Mouse (Mus musculus) layer of hippocampus, postnatal 36 days (tissue): ENCODE measurements at regions not wholly inside any gene's neighbourhood (a gene's known extent, or its start where the extent isn't known, plus 50 kb on each side); places are given as distances from the start of the nearest gene placed in this dataset.

Source experiments
- DNase-seq, 2 experiments: peaks; one replicate each; pipeline ENCODE4 v3.0.0; 2022

DNA sequence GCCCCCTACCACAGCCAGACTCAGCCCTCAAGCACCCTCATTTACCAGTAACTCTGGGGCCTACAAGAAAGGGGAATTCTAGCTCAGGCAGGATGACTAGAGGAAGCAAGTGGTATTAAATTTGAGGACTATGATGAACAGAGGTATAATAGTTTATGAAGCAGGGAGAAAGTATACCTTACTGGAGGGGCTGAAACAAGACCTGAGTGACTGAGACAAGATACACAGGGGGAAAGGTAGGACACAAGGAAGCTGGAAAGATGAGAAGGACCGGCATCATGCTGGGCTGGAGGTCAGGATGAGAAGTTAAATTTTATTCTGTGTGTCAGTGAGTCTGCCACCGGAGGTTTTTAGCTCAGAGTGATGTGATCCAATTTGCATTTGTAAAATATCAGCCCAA, 417.2 kb upstream of the Smim15 start:
- no peak for DNase-seq

DNA sequence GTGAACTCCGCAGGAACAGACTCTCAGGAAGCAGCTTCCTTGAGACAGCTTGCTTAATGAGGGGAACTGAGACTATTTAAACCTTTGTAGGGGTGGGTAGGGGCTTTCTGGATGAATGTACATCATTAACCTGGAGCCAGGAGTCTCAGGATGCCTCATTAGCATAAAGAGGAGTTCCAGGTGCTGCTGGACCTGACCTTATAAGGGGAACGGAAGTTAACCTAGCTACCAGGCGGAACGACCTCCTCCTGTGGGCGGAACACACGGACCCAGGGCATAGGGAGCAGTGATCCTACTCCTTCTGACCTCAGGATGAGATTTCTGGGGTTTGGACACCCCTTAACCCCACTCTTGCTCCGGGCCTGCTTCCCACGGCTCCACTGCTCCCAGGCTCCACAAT, 417.6 kb upstream of the Smim15 start:
- DNase-seq, result no peak

DNA sequence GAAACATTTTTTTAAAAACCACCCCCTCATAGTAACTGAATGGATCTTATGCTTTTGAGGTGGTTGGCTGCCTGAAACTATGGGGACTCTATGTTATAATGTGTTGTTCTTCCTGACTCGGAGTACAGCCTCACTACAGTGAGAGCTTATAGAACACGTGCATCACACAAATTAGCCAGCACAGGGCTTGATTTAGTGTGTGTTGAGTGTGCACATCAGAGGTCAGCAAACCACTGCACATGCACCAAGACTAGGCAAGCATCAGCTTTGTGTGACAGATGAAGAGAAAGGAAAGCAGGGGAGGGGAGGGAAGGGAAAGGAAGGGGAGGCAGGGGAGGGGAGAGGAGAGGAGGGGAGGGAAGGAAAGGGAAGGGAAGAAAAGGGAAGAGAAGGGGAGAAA, 422.9 kb upstream of the Smim15 start:
- no peak for DNase-seq

DNA sequence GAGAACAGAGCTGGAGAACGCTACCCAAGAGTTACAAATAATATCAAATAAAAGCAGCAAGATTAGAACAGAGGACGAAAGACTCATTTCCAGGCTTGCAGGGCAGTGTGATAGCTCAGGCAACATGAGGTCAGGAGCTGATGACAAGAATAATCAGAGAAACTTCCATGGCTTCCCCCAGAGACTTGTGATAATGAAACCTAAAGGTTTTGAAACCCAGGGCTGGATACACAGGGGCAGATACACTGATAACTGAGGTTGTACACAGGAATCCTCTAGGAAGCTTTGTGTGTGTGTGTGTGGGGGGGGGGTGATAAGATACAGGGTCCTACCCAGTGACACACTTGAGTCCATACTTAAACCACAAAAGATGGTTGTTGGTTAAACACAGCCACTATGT, 423.4 kb upstream of the Smim15 start:
- no peak for DNase-seq

GRCm38 (mm10) chr13:107620210-107620609, 424.0 kb upstream of the Smim15 start:
- no peak for DNase-seq

DNA sequence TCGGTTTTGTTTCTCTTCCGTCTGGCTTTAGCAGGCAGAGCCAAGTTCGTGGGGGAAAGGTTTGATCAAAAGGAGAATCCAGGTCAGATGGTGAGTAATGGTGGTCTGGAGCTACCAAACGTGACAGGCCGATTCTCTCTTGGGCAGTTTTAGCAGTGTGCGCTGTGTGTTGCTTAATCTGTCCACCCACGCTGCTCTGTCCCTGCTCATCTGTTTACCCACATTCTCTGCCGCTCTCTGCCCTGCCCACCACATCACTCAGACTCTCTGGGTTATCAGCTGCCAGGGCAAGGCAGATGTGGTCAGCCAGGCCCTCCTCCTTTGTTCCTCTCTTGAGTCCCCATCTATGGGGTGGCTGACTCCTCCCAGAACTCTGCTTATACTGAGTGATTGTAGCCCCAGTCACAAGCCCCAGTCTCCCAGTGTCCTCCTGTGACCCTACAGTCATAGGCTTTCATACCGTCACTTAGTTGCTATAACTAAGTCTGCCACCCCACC, 424.8 kb upstream of the Smim15 start:
- no peak for DNase-seq

DNA sequence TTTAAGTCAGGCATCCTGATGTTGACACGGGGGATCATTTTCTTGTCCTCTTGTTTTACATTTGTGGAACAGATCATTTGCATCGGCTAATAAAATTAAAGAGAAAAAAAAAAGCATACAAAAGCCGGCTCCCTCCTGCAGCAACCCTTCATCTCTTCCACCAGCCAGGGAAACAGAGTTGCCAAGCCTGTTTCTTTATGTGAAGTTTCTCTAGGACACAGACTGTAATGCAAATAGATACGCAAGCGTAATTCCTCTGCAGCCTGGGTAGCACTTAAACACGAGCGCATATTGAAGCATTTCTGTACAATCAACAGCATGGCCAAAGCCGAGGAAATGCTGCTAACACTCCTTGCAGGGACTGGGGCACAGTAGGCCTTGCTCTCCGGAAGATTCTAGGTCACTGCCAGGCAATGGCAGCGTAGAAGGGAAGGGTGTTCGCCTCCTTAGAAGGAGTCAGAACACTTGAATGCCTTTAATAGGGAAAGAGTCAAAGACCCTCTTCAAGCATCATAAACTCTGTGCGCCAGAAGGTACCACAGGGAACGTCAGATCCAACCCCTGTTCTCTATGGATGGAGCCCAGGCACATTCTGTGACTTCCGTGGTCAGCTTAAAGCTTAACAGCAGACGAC, 425.3 kb upstream of the Smim15 start:
- DNase-seq, result no peak

DNA sequence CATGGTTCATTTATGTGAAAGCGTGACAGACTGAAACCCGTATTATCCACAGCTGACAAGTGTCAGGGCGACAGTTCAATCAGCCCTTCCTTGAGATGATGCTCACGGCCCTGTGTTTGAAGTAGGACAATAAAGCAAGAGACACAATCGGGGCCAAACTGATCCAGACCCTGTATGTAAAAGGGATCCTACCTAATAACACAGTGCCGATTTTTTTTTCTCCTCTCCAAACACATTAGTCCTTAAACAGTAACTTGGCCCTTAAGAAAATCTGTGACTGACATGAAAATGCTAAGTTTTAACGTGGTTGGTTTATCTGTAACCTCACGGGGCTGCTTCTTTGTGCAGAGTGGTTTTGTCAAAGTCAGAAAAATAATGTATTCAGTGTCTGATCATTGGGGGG, 425.9 kb upstream of the Smim15 start:
- no peak for DNase-seq

DNA sequence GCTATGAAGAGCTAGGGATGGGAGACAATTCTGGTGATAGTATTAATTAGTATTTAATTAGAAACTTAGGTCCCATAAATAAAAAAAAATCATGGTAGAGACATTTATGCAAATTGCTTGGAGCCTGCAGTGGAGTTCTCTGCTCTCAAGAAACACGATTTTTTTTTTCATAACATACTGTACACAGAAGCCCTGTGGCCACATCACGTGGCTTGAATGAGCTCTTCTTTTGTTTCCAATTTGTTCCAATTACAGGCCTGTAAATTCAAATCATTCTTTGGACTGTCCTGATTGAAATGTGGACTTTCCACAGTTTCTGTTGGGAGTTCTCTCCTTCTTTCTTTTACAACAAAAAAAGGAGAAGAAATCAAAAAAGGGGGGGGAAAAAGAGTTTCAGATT, 426.7 kb upstream of the Smim15 start:
- no peak for DNase-seq

GRCm38 (mm10) chr13:107616775-107617174, 427.5 kb upstream of the Smim15 start:
- no peak for DNase-seq

DNA sequence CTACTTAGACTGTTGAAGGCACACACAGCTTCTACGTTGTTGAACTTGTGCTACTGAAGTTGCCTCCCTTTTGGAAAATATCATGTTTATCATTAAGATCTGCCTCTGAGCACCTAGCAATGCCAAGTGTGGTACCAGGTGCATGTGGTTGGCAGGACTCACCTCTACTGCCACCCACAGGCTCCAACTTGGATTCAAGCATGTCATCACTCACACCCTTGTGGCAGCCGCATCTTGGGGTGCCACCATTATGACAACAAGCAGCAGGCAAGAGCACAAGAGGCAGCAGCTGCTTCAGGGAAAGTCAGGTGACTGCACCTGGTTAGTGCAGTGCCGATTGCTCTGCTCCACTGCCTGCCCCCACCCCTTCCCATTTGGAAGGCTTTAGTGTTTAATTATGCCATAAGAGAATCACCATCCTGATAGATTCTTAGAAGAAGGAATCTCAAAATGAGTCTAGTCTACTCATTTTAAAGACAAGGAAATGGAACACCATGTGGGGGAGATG, 435.2 kb upstream of the Smim15 start:
- DNase-seq, result no peak

- DNase-seq, result no peak
Measured at GRCm38 (mm10) chr13:107607294-107607693, 437.0 kb upstream of the Smim15 start.

DNA sequence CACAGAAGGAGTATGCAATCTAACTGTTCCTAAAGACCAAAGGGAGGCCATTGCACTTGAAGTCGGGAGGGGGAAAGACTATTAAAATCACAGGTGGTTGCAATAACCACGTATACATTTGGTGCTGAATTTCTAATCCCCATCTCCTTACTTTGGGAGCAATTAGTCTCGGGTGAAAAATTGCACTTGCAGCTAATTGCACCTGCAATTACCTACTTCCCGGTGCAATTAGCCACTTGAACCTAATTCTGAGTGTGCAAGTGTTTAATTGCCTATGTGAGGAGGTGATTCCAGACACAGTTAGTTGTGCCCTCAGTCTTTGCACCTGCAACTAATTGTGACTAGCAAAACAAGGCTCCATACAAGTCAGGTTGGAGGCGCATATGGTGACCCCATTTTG, 442.1 kb upstream of the Smim15 start:
- no peak for DNase-seq

DNA sequence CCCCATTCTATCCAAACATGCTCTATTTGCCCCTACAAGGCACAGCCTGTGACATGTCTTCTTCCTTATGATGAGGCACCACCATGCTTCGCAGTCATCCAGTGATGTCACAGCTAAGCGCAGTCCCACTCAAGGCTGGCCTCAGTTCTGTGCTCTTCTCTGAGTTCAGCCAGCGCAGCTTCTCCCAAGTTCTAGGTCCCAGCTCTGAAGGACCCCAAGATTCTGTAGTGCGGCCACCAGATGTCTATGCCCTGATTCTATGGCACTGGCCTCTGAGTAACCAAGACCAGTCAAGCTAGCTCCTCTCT, 443.2 kb upstream of the Smim15 start:
- DNase-seq, result no peak

DNA sequence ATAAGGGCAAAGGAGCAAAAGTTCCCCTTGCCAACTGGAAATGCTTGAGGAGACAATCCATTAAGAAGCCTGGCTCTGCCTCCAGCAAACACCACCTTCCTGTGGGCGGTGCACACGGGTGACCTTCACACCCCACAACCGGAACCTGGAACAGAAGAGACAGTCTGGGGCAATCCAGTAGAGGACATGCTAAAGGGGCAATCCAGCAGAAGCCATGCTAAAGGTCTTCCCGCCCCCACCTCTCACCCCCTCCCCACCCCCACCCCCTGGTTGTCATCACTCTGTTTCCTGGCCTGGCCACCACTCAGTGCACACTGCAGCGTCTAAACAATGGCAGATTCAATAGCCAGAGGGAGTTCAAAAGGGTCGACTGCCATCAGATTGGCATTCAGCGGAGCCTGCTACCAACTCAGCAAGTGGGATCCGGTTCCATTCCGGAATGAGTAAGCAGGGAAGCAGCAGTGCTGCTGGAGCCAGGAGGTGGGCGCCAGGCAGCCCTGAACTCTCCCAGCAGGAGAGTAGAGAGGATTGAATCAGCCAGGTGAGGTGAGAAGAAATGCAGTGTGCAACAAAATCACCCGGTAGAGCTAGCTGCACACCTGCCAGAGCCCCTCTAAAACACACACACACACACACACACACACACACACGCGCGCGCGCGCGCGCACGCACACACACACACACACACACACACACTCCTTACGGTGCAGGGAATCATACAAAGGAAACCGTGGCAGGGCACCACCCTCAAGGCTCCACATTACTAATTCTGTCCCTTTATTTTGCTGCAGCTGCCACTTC, 443.7 kb upstream of the Smim15 start:
- DNase-seq, result no peak

GRCm38 (mm10) chr13:107599094-107599644, 445.1 kb upstream of the Smim15 start:
- DNase-seq, result no peak

DNA sequence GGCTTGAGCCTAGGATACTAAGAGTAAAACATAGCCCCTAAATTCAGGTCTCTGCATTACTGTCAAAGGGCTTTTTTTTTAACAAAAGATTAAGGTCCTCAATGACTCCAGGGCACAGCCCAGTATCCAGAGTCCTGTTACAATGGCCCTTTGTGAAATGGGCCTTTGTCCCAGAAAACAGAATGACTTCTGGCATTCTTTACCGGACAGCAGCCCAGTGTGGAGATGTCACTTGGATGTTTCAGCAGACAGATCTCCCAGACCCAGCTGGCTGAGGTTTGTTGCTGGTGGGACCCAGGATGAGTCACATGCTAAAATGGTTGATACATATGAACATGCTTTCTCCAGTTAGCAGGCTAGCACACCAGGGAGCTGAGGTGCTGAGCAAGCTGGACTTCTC, 445.9 kb upstream of the Smim15 start:
- no peak for DNase-seq

DNA sequence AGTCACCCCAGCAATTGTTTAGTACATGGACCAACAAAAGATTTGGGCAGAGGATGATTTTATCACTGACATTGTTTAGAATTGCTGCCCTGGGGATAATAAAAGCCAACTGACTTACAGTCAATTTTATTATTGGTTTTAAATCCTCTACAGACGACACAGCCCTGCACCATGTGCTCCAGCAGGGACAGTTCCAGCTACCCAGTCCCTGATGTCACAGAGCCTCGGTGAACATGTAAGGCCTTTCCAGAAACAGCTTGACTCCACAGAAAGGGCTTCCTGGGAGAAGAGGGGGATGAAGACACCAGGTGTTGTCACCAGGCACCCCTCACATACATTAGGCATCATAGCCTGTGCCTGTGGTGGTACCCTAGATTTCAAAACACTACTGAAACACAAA, 447.0 kb upstream of the Smim15 start:
- no peak for DNase-seq

GRCm38 (mm10) chr13:107596183-107596582, 448.1 kb upstream of the Smim15 start:
- no peak for DNase-seq

DNA sequence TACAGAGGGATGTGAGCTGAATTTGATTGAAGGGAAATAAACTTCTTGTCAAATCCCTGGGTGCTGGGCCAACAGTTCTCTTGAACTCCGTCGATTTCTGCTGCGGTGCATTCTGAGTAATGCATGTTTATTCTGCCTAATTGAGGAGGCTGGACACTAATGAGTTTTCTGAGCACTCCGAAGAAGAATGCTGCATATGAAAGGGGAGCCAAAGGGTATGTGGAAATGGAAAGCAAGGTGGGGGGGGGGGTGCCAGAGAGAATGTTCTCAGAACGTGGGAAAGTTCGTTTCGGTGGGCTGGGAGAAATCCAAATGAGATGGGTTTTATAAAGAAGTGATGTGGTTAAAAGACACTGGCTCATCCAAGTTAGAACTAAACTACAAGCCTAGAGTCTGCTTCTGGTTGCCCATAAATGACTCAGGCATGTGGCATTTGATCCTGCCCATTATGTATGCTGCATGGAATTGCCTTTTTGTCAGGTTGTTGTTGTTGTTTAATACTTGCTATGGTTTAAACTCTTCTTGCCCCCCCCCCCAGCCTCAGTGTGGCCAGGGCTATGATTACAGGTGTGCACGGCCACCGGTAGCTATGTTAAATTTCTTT, 455.7 kb upstream of the Smim15 start:
- DNase-seq, result no peak

DNA sequence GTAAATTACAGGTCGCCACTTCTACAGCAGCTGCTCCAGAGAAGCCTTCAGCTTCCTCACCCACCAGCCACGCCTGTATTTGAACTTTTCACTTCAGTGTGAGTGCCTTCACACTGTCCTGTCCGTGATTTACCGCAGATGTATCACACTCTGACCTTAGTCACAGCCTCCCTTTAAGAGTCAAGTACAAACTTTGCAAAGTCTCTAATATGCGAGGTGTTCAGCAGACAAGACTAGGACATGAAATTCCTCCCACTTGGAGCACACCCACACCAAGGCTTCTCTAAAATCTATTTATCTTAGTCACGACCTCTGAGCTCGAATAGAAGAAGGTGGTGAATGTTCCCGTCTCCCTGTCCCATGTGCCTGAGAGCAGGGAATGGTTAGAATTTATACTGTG, 456.6 kb upstream of the Smim15 start:
- DNase-seq, result no peak

DNA sequence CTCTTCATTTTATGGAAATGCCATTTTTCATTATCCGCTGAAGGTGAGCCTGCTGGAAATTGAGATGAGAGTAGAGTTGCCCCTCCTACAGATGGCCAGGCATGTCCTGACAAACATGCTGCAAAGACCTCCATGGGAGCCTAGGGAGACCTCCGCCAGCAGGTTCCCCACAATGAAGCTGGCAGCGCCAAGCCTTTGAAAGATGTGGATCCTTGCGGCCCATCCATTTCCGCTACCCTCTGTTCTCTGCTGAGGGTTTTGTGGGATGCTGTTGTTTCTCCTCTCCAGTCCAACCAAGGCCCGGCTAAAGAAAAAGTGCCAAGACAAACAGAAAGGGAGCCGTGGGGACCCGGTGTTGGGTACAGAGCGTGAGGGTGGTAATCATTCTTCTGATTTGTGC, 458.3 kb upstream of the Smim15 start:
- DNase-seq, result no peak

DNA sequence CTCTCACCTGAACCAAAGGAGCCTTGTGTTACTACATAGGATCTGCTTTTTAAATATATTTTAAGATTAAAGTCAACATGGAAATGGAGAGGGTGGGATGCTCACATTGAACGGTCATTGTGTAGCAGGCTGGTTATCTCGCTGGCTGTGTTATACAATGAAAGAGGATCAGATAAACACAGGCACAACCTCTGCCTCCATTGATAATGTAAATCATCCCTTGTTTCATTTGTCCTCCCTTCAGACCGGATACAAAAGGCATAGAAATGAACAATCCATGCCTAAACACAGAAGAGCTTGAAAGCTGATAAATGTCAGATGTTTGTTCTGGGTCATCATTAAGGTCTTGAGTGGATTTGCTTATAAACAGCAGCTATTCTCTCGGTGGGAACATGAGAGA, 458.9 kb upstream of the Smim15 start:
- DNase-seq, result no peak

DNA sequence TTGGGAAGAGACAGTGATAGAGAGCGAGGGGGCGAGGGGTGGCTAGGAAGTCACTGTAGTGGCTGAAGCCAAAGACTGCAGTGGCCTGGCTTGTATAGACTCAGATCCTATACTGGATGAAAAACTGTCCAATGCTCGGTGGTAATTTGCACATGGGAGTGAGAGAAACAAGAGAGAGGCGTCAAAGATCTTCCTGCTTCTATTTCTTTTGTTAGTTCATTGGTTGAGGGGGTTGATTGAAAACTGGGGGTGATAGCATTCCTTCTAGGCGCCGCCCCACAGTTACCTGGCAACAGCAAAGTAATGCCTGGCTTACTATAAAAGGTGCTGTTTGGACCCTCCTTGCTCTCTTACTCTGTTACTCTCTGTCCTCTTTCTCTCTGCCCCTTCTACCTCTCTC, 465.3 kb upstream of the Smim15 start:
- no peak for DNase-seq
